Mouse (Mus musculus): Measurements from ENCODE around the gene Olfr1465.

Gene Olfr1465

DNA sequence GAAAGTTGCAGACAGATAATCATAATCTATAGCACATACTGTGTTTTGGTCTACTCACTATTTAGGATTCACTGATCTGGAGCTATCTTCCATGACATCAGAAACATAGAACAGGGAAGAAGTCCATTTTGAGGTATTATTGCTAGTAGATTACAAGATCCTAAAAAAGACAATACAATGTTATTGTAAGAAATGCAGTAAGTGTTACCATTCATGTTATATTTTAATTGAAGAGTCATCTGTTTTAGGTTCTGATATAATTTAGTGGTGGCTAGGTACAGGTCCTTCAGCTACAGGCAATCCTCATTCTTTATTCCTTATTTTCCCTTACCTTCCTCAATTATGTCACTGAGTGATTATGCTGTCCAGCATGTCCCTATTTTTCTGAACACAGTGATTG is at the start of gene Olfr1465:
Gene Olfr1465 (minus strand): TSS at position 101 of the 400 bp plus-strand sequence.
- no peak for DNase-seq

- DNase-seq: no peak
These were observed 46.6 kb upstream of the Olfr1465 start, which contains the start of gene Olfr1467 for GRCm38 (mm10) chr19:13361936-13362335. TSS of gene Olfr1467 (plus strand) at chr19:13362236.

GRCm38 (mm10) chr19:13338562-13338961 is 23.2 kb upstream of the Olfr1465 start, which contains the start of gene Olfr1466:
TSS of gene Olfr1466 (plus strand) at chr19:13338862.
- no peak for DNase-seq
